In genomic region chr6:97210191-97210961, GRCm38 (mm10) we compare ENCODE assay signal across 8 mouse cellular contexts. TPM values are rescaled to one million over a fixed set of nuclear protein-coding genes. Genes with fewer than 3 reads are reported as not detected.
A peak's percentile ranks its signal among the peaks of the same experiment; 100 is the strongest.
DNase-seq lines count a peak whose midpoint lies in the region; ATAC-seq and TF ChIP-seq lines count a peak whose summit lies in the region.

Arl6ip5 (plus strand) TSS chr6:97210689.

- peak; percentile 80 for ATAC-seq in embryonic facial prominence, embryonic 15.5 days (ENCODE audit: insufficient number of reproducible peaks, low FRiP score, low TSS enrichment, low read depth)
- peak; percentile 85 for ATAC-seq in limb, embryonic 14.5 days (ENCODE audit: low FRiP score, low read depth)
- ATAC-seq in midbrain, postnatal 0 days (ENCODE audit: low FRiP score) = peak; percentile 73

- 0 out of 2 replicates have a peak, but pooled peaks have one; percentile 4 for TF ChIP-seq CTCF in bone marrow, adult 2 months (IDR thresholded peaks at IDR 0.05; ENCODE audit: control insufficient read depth, insufficient read depth, low read length)
- 0 out of 2 replicates have a peak, but pooled peaks have one; percentile 1 for TF ChIP-seq CTCF in midbrain, postnatal 0 days (IDR thresholded peaks at IDR 0.05)

- H3K4me1 ChIP-seq in bone marrow, adult 2 months (ENCODE audit: control insufficient read depth, insufficient read depth, low read length) = peaks cover 1% of the 10 kb centered on the region; the same call in 1 of the 2 replicates
- peaks cover 16% of the 10 kb centered on the region for H3K4me1 ChIP-seq in embryonic facial prominence, embryonic 15.5 days
- peaks cover 9% of the 10 kb centered on the region for H3K4me1 ChIP-seq in limb, embryonic 14.5 days (ENCODE audit: control insufficient read depth, insufficient read depth, low read length)
- peaks cover 8% of the 10 kb centered on the region; the same call in 1 of the 2 replicates for H3K4me1 ChIP-seq in midbrain, postnatal 0 days (ENCODE audit: insufficient read depth, low read length)

- no peaks in the 10 kb centered on the region for H3K9me3 ChIP-seq in embryonic facial prominence, embryonic 15.5 days (replicated peaks)
- H3K9me3 ChIP-seq in limb, embryonic 14.5 days (ENCODE audit: control insufficient read depth, low read length) = no peaks in the 10 kb centered on the region
- H3K9me3 ChIP-seq in midbrain, postnatal 0 days (ENCODE audit: low read length) = no peaks in the 10 kb centered on the region

- H3K36me3 ChIP-seq in embryonic facial prominence, embryonic 15.5 days = no peaks in the 10 kb centered on the region
- H3K36me3 ChIP-seq in limb, embryonic 14.5 days (ENCODE audit: control insufficient read depth, insufficient read depth, low read length) = no peaks in the 10 kb centered on the region
- H3K36me3 ChIP-seq in midbrain, postnatal 0 days (ENCODE audit: insufficient read depth, low read length) = no peaks in the 10 kb centered on the region

- peak; percentile 69; the same call in 1 of the 2 replicates for TF ChIP-seq POLR2A in bone marrow, adult 2 months (IDR thresholded peaks at IDR 0.05; ENCODE audit: borderline replicate concordance, control insufficient read depth, low read depth, low read length)
- TF ChIP-seq POLR2A in limb, embryonic 14.5 days (IDR thresholded peaks at IDR 0.05; ENCODE audit: borderline replicate concordance, extremely low read depth, insufficient read depth, insufficient read length) = no peak

- no peaks in the 10 kb centered on the region for H3K27me3 ChIP-seq in embryonic facial prominence, embryonic 15.5 days
- H3K27me3 ChIP-seq in limb, embryonic 14.5 days (ENCODE audit: control insufficient read depth, insufficient read depth, low read length) = no peaks in the 10 kb centered on the region
- H3K27me3 ChIP-seq in midbrain, postnatal 0 days (ENCODE audit: insufficient read depth, low read length) = no peaks in the 10 kb centered on the region

- WGBS in bone marrow, adult 2 months = 5% methylated on average over 32 of the region's 32 CpGs
- WGBS in embryonic facial prominence, embryonic 15.5 days = 6% methylated on average over 32 of the region's 32 CpGs
- 9% methylated on average over 32 of the region's 32 CpGs for WGBS in limb, embryonic 14.5 days
- 9% methylated on average over 32 of the region's 32 CpGs for WGBS in midbrain, postnatal 0 days

- H3K9ac ChIP-seq in embryonic facial prominence, embryonic 15.5 days = peak within 1 kb of the TSS; percentile 64
- H3K9ac ChIP-seq in limb, embryonic 14.5 days (ENCODE audit: low read depth, low read length, severe bottlenecking) = peak within 1 kb of the TSS; percentile 70
- peak within 1 kb of the TSS; percentile 82 for H3K9ac ChIP-seq in midbrain, postnatal 0 days (replicated peaks; ENCODE audit: low read length, poor library complexity, severe bottlenecking)

- peak within 1 kb of the TSS; percentile 78 for H3K4me2 ChIP-seq in embryonic facial prominence, embryonic 15.5 days (replicated peaks)
- H3K4me2 ChIP-seq in limb, embryonic 14.5 days (replicated peaks; ENCODE audit: low read depth, low read length, severe bottlenecking) = peak within 1 kb of the TSS; percentile 89
- H3K4me2 ChIP-seq in midbrain, postnatal 0 days (ENCODE audit: low read depth, low read length, poor library complexity, severe bottlenecking) = peak within 1 kb of the TSS; percentile 75

- H3K4me3 ChIP-seq in bone marrow, adult 2 months (replicated peaks; ENCODE audit: control insufficient read depth, low read depth, low read length) = peak within 1 kb of the TSS; percentile 94
- peak within 1 kb of the TSS; percentile 64 for H3K4me3 ChIP-seq in embryonic facial prominence, embryonic 15.5 days (replicated peaks)
- peak within 1 kb of the TSS; percentile 64 for H3K4me3 ChIP-seq in limb, embryonic 14.5 days (replicated peaks; ENCODE audit: low read length)
- peak within 1 kb of the TSS; percentile 67 for H3K4me3 ChIP-seq in midbrain, postnatal 0 days (ENCODE audit: low read depth, low read length)

- H3K27ac ChIP-seq in bone marrow, adult 2 months (ENCODE audit: control insufficient read depth, insufficient read depth, low read depth, low read length, poor library complexity) = peak within 1 kb of the TSS; percentile 79
- H3K27ac ChIP-seq in embryonic facial prominence, embryonic 15.5 days (replicated peaks) = peak within 1 kb of the TSS; percentile 73
- H3K27ac ChIP-seq in limb, embryonic 14.5 days (replicated peaks; ENCODE audit: low read depth, low read length) = no peak within 1 kb of the TSS
- H3K27ac ChIP-seq in midbrain, postnatal 0 days (ENCODE audit: low read depth, low read length) = peak within 1 kb of the TSS; percentile 59

- peak; percentile 96 for DNase-seq in 416B (ENCODE audit: low read depth)
- peak; percentile 92 for DNase-seq in heart, adult 8-10 months (ENCODE audit: low spot score)
- DNase-seq in kidney, adult 9 months = peak; percentile 93
- DNase-seq in limb, embryonic 14.5 days (ENCODE audit: low spot score) = peak; percentile 93
- DNase-seq in midbrain, postnatal 0 days (ENCODE audit: low spot score) = peak; percentile 95
- peak; percentile 91 to 92 for DNase-seq in spleen, postnatal 36 days (ENCODE audit: low spot score in 2 of 2)

RNA-seq across cellular contexts. Expression of gene Arl6ip5, which starts in this region (rescaled TPM):
- 21.0 and 39.3 TPM in 2 replicates for polyA plus RNA-seq in bone marrow, adult 2 months (2011; ENCODE audit: insufficient read depth, insufficient read length, low replicate concordance, missing spikeins)
- 114 and 123 TPM in 2 replicates for polyA plus RNA-seq in embryonic facial prominence, embryonic 15.5 days (2015; fragmentation: Nextera tagmentation; extraction: Ambion mirVana)
- total RNA-seq in heart, adult 8-10 months (2022) = 100 to 1,000 TPM; 135 to 148 (median 144) TPM
- 79.8 and 81.3 TPM in 2 replicates for polyA plus RNA-seq in limb, embryonic 14.5 days (2012; rRNA removed)
- polyA plus RNA-seq in limb, embryonic 14.5 days (2014; fragmentation: Nextera tagmentation; extraction: Ambion mirVana) = 48.6 and 49.1 TPM in 2 replicates
- 115 and 118 TPM in 2 replicates for total RNA-seq in midbrain, postnatal 0 days (2014; rRNA removed)
- polyA plus RNA-seq in midbrain, postnatal 0 days (2015; fragmentation: Nextera tagmentation; extraction: Ambion mirVana) = 151 and 153 TPM in 2 replicates
